Mouse (Mus musculus) kidney, postnatal 0 days (tissue): ENCODE data around the gene Gm11032. TPM values are rescaled to one million over a fixed set of nuclear protein-coding genes. Genes with fewer than 3 reads are reported as not detected.
"Not testable (repeated sequence)": the region's sequence is repeated elsewhere in the genome, so short reads cannot be mapped to it uniquely, and the experiment has no call there.

Experiments used
- ATAC-seq: fragments of 200-750 bp; cut with Nextera tagmentation; replicated peaks from 2 replicates; pipeline ENCODE4 v1.8.0; 2017; ENCODE audit warnings: low read depth, moderate number of reproducible peaks, moderate TSS enrichment, moderate library complexity; ENCODE audit not compliant: low FRiP score
- DNase-seq: peaks from one replicate; pipeline ENCODE4 v3.0.0-alpha.2; 2016; ENCODE audit warnings: low spot score
- H3K27ac ChIP-seq: fragments of 300-500 bp; sonication (generic); 2 replicates; pipeline ENCODE4 v1.5.1; 2014; ENCODE audit warnings: mild to moderate bottlenecking
- H3K27me3 ChIP-seq: fragments of 300-500 bp; sonication (generic); 2 replicates; pipeline ENCODE4 v1.6.1; 2014; ENCODE audit warnings: low read length, mixed read lengths; ENCODE audit not compliant: insufficient read depth
- H3K36me3 ChIP-seq: fragments of 300-500 bp; sonication (generic); 2 replicates; pipeline ENCODE4 v1.6.1; 2014; ENCODE audit warnings: low read length, mixed read lengths; ENCODE audit not compliant: insufficient read depth
- H3K4me1 ChIP-seq: fragments of 300-500 bp; sonication (generic); replicated peaks from 2 replicates; pipeline ENCODE4 v1.6.1; 2014; ENCODE audit warnings: antibody characterized with exemption, low read length, mixed read lengths; ENCODE audit not compliant: insufficient read depth
- H3K4me2 ChIP-seq: fragments of 300-500 bp; sonication (generic); 2 replicates; pipeline ENCODE4 v1.6.1; 2014; ENCODE audit warnings: mild to moderate bottlenecking, low read length, moderate library complexity, mixed read lengths
- H3K4me3 ChIP-seq: fragments of 300-500 bp; sonication (generic); replicated peaks from 2 replicates; pipeline ENCODE4 v1.5.1; 2014; ENCODE audit warnings: low read depth, low read length
- H3K9ac ChIP-seq: fragments of 300-500 bp; sonication (generic); 2 replicates; pipeline ENCODE4 v1.6.1; 2014; ENCODE audit warnings: low read depth, low read length
- H3K9me3 ChIP-seq: fragments of 300-500 bp; sonication (generic); replicated peaks from 2 replicates; pipeline ENCODE4 v1.6.1; 2016; ENCODE audit warnings: low read length, inconsistent platforms, mixed read lengths
- CTCF ChIP-seq: IDR thresholded peaks from 2 replicates; pipeline ENCODE4 v1.5.1; 2016; ENCODE audit warnings: antibody characterized with exemption, low read depth, mild to moderate bottlenecking, moderate library complexity
- WGBS: fragments of 180-500 bp; shearing (Covaris S2); extraction: QIAGEN DNeasy Blood & Tissue Kit; methylation state at CpG from one replicate; pipeline ENCODE4 v1.1.7; 2014; 5-methylcytosine and 5-hydroxymethylcytosine counted together
- polyA plus RNA-seq: library from polyadenylated mRNA; unstranded; fragments of >200 nt; fragmentation: Nextera tagmentation; extraction: Ambion mirVana; gene quantifications from 2 replicates; pipeline ENCODE4 v1.2.1, GENCODE M21; 2015

Gene Gm11032
- not detected in 2 replicates for polyA plus RNA-seq

- 79% methylated on average over 16 of the region's 16 CpGs for WGBS
- no peaks in the 10 kb centered on the region for H3K4me1 ChIP-seq
- no peak within 1 kb of the TSS for H3K4me2 ChIP-seq
- H3K9ac ChIP-seq = no peak within 1 kb of the TSS
- no peak for DNase-seq
- H3K27me3 ChIP-seq = no peaks in the 10 kb centered on the region
- H3K4me3 ChIP-seq = no peak within 1 kb of the TSS
- no peak for TF ChIP-seq CTCF
- H3K36me3 ChIP-seq = no peaks in the 10 kb centered on the region
- H3K9me3 ChIP-seq = no peaks in the 10 kb centered on the region
- ATAC-seq = no peak
- H3K27ac ChIP-seq = no peak within 1 kb of the TSS
These were observed at the start of gene Gm11032 for GRCm38 (mm10) chr11:4620017-4620485. TSS of gene Gm11032 (plus strand) at chr11:4620067.

GRCm38 (mm10) chr11:4571491-4571901, 48.4 kb upstream of the Gm11032 start:
- Histone ChIP-seq H3K36me3 (no peaks in the 10 kb centered on the region), H3K27ac (no peak overlapping the region), H3K4me2 (no peak overlapping the region), H3K4me3 (no peak overlapping the region), H3K9me3 (no peaks in the 10 kb centered on the region), H3K9ac (no peak overlapping the region), H3K27me3 (no peaks in the 10 kb centered on the region), H3K4me1 (no peaks in the 10 kb centered on the region)
- ATAC-seq = no peak
- WGBS = 68% methylated on average over 4 of the region's 4 CpGs
- no peak for DNase-seq
- no peak for TF ChIP-seq CTCF

GRCm38 (mm10) chr11:4576090-4576732, 43.7 kb upstream of the Gm11032 start:
- not testable (repeated sequence) for H3K27ac ChIP-seq, H3K4me3 ChIP-seq, H3K4me2 ChIP-seq, H3K4me1 ChIP-seq, DNase-seq, H3K36me3 ChIP-seq, ATAC-seq, H3K9ac ChIP-seq, H3K27me3 ChIP-seq, H3K9me3 ChIP-seq
- 84% methylated on average over 2 of the region's 2 CpGs for WGBS

GRCm38 (mm10) chr11:4577079-4577478, 42.8 kb upstream of the Gm11032 start:
- Histone ChIP-seq H3K4me2 (no peak overlapping the region), H3K36me3 (no peaks in the 10 kb centered on the region), H3K27me3 (no peaks in the 10 kb centered on the region), H3K4me1 (no peaks in the 10 kb centered on the region), H3K9me3 (no peaks in the 10 kb centered on the region), H3K4me3 (no peak overlapping the region), H3K9ac (no peak overlapping the region), H3K27ac (no peak overlapping the region)
- ATAC-seq = no peak
- no peak for DNase-seq
- WGBS = 96% methylated on average over 2 of the region's 2 CpGs
- no peak for TF ChIP-seq CTCF

- no peaks in the 10 kb centered on the region for H3K9me3 ChIP-seq
- DNase-seq (peak; percentile 52), ATAC-seq (no peak)
- H3K4me2 ChIP-seq = no peak overlapping the region
- no peak overlapping the region for H3K27ac ChIP-seq
- H3K9ac ChIP-seq = no peak overlapping the region
- no peaks in the 10 kb centered on the region for H3K36me3 ChIP-seq
- no peak overlapping the region for H3K4me3 ChIP-seq
- TF ChIP-seq CTCF = no peak
- H3K4me1 ChIP-seq = no peaks in the 10 kb centered on the region
- no peaks in the 10 kb centered on the region for H3K27me3 ChIP-seq
- WGBS = 66% methylated on average over 2 of the region's 2 CpGs
These were observed 41.2 kb upstream of the Gm11032 start for GRCm38 (mm10) chr11:4578682-4579081.

GRCm38 (mm10) chr11:4591811-4592210, 28.1 kb upstream of the Gm11032 start:
- Histone ChIP-seq H3K9ac (no peak overlapping the region), H3K36me3 (no peaks in the 10 kb centered on the region), H3K27ac (no peak overlapping the region), H3K4me2 (no peak overlapping the region), H3K4me1 (peaks cover 5% of the 10 kb centered on the region), H3K27me3 (no peaks in the 10 kb centered on the region), H3K9me3 (no peaks in the 10 kb centered on the region), H3K4me3 (no peak overlapping the region)
- DNase-seq (no peak), ATAC-seq (no peak)
- no peak for TF ChIP-seq CTCF
- WGBS = 86% methylated on average over 4 of the region's 4 CpGs

- H3K9me3 ChIP-seq = no peaks in the 10 kb centered on the region
- H3K27ac ChIP-seq = no peak overlapping the region
- ATAC-seq = no peak
- peak overlapping the region; percentile 53 for H3K4me2 ChIP-seq
- WGBS = 10% methylated on average over 5 of the region's 5 CpGs
- DNase-seq = no peak
- H3K4me1 ChIP-seq = peaks cover 5% of the 10 kb centered on the region
- H3K36me3 ChIP-seq = no peaks in the 10 kb centered on the region
- H3K9ac ChIP-seq = peak overlapping the region; percentile 95
- H3K27me3 ChIP-seq = no peaks in the 10 kb centered on the region
- TF ChIP-seq CTCF = no peak
- peak overlapping the region; percentile 96 for H3K4me3 ChIP-seq
These were observed 26.4 kb upstream of the Gm11032 start for GRCm38 (mm10) chr11:4593491-4593848.
